Mouse (Mus musculus) CH12.LX (cell line): ENCODE measurements at regions not wholly inside any gene's neighbourhood (a gene's known extent, or its start where the extent isn't known, plus 50 kb on each side); places are given as distances from the start of the nearest gene placed in this dataset.

Source experiments
- DNase-seq: peaks from one replicate; pipeline ENCODE4 v3.0.0-alpha.2; 2013; ENCODE audit errors: extremely low read depth
- H3K27ac ChIP-seq: 2 replicates; pipeline ENCODE4 v1.5.1; 2012; ENCODE audit warnings: low read depth, mild to moderate bottlenecking, control low read depth, moderate library complexity; ENCODE audit not compliant: insufficient read depth
- H3K27me3 ChIP-seq: replicated peaks from 2 replicates; pipeline ENCODE3; 2012; ENCODE audit warnings: inconsistent platforms
- H3K36me3 ChIP-seq, 2 experiments: replicated peaks in 1 of 2; 2 replicates each; pipeline versions ENCODE3 to v1.6.1; 2012; ENCODE audit warnings: inconsistent platforms in 1 of 2, low read length in 1 of 2, mild to moderate bottlenecking in 1 of 2, mixed read lengths in 1 of 2, moderate library complexity in 1 of 2; ENCODE audit not compliant: control insufficient read depth in 1 of 2, insufficient read depth in 1 of 2
- H3K4me1 ChIP-seq, 2 experiments: 2 replicates each; pipeline ENCODE4 v1.6.1; 2012; ENCODE audit warnings: inconsistent platforms in 1 of 2, moderate library complexity in 1 of 2; ENCODE audit not compliant: insufficient read depth in 2 of 2, control insufficient read depth in 1 of 2
- H3K4me2 ChIP-seq: 2 replicates; pipeline ENCODE4 v1.6.1; 2012; ENCODE audit warnings: low read depth, mild to moderate bottlenecking, control low read depth; ENCODE audit not compliant: poor library complexity, insufficient read depth, severe bottlenecking
- H3K4me3 ChIP-seq, 3 experiments: fragments of 150-350 bp in 1 of 3; sonication (generic) in 1 of 3; replicated peaks in 1 of 3; 2 replicates each; pipeline versions ENCODE3 to v1.5.1; 2011 to 2012; ENCODE audit warnings: low read depth in 2 of 3, low read length in 2 of 3, mild to moderate bottlenecking in 2 of 3, moderate library complexity in 2 of 3, control low read depth in 1 of 3, improper control_type of control experiment in 1 of 3, inconsistent platforms in 1 of 3, mixed read lengths in 1 of 3; ENCODE audit not compliant: poor library complexity in 1 of 3
- H3K79me2 ChIP-seq: replicated peaks from 2 replicates; pipeline ENCODE4 v1.6.1; 2012; ENCODE audit warnings: mild to moderate bottlenecking, moderate library complexity; ENCODE audit not compliant: control insufficient read depth, poor library complexity, insufficient read depth, severe bottlenecking; ENCODE audit errors: extremely low read depth
- H3K9ac ChIP-seq: 2 replicates; pipeline ENCODE4 v1.6.1; 2012; ENCODE audit warnings: low read depth, mild to moderate bottlenecking, control low read depth, moderate library complexity; ENCODE audit not compliant: insufficient read depth
- H3K9me3 ChIP-seq: replicated peaks from 2 replicates; pipeline ENCODE3; 2012; ENCODE audit warnings: low read length, inconsistent platforms, mixed read lengths
- CHD1 ChIP-seq: IDR thresholded peaks from 2 replicates; pipeline ENCODE4 v1.6.1; 2012; ENCODE audit warnings: low read depth, low read length, improper control_type of control experiment, inconsistent platforms
- E2F4 ChIP-seq: IDR thresholded peaks from 2 replicates; pipeline ENCODE4 v1.6.1; 2011; ENCODE audit warnings: low read depth, low read length, improper control_type of control experiment; ENCODE audit not compliant: insufficient replicate concordance
- ELF1 ChIP-seq: IDR thresholded peaks from 2 replicates; pipeline ENCODE4 v1.6.1; 2014; ENCODE audit warnings: low read depth, mild to moderate bottlenecking, inconsistent platforms, low read length, improper control_type of control experiment
- EP300 ChIP-seq: IDR thresholded peaks from 2 replicates; pipeline ENCODE4 v1.6.1; 2011; ENCODE audit warnings: low read length, improper control_type of control experiment
- ETS1 ChIP-seq: conservative IDR thresholded peaks from 2 replicates; pipeline ENCODE4 v1.6.1; 2012; ENCODE audit warnings: low read depth, mild to moderate bottlenecking, inconsistent platforms, low read length, improper control_type of control experiment, moderate library complexity
- GABPA ChIP-seq: IDR thresholded peaks from 2 replicates; pipeline ENCODE4 v1.6.1; 2012; ENCODE audit warnings: low read depth, low read length, improper control_type of control experiment, inconsistent platforms; ENCODE audit not compliant: insufficient replicate concordance
- HCFC1 ChIP-seq: IDR thresholded peaks from 2 replicates; pipeline ENCODE4 v1.6.1; 2012; ENCODE audit warnings: low read depth, mild to moderate bottlenecking, inconsistent platforms, low read length, improper control_type of control experiment
- IRF4 ChIP-seq: IDR thresholded peaks from 2 replicates; pipeline ENCODE4 v1.6.1; 2014; ENCODE audit warnings: low read depth, mild to moderate bottlenecking, inconsistent platforms, low read length, improper control_type of control experiment
- JUN ChIP-seq: IDR thresholded peaks from 2 replicates; pipeline ENCODE4 v1.6.1; 2011; ENCODE audit warnings: low read depth, mild to moderate bottlenecking, low read length, improper control_type of control experiment, moderate library complexity; ENCODE audit not compliant: insufficient read depth
- KAT2A ChIP-seq: IDR thresholded peaks from 2 replicates; pipeline ENCODE4 v1.6.1; 2012; ENCODE audit warnings: low read length, improper control_type of control experiment, inconsistent platforms; ENCODE audit not compliant: insufficient replicate concordance
- MAFK ChIP-seq: IDR thresholded peaks from 2 replicates; pipeline ENCODE4 v1.6.1; 2011; ENCODE audit warnings: low read length, improper control_type of control experiment; ENCODE audit not compliant: insufficient replicate concordance
- MEF2A ChIP-seq: IDR thresholded peaks from 2 replicates; pipeline ENCODE4 v1.6.1; 2014; ENCODE audit warnings: low read depth, mild to moderate bottlenecking, inconsistent platforms, low read length, improper control_type of control experiment, borderline replicate concordance
- MXI1 ChIP-seq: IDR thresholded peaks from 2 replicates; pipeline ENCODE4 v1.6.1; 2011; ENCODE audit warnings: mild to moderate bottlenecking, low read depth, low read length, improper control_type of control experiment
- NELFE ChIP-seq: IDR thresholded peaks from 2 replicates; pipeline ENCODE4 v1.6.1; 2011; ENCODE audit warnings: low read depth, low read length, improper control_type of control experiment
- PAX5 ChIP-seq: IDR thresholded peaks from 2 replicates; pipeline ENCODE4 v1.6.1; 2012; ENCODE audit warnings: low read length, inconsistent platforms, mixed read lengths
- POLR2AphosphoS2 ChIP-seq: IDR thresholded peaks from 2 replicates; pipeline ENCODE4 v1.6.1; 2011; ENCODE audit warnings: low read depth, low read length, improper control_type of control experiment
- RAD21 ChIP-seq: IDR thresholded peaks from 2 replicates; pipeline ENCODE4 v1.6.1; 2011; ENCODE audit warnings: low read depth, mild to moderate bottlenecking, low read length, improper control_type of control experiment, moderate library complexity
- RCOR1 ChIP-seq: conservative IDR thresholded peaks from 2 replicates; pipeline ENCODE4 v1.6.1; 2012; ENCODE audit warnings: low read depth, mild to moderate bottlenecking, inconsistent platforms, low read length, improper control_type of control experiment
- TBP ChIP-seq: conservative IDR thresholded peaks from 2 replicates; pipeline ENCODE4 v1.6.1; 2011; ENCODE audit warnings: low read depth, low read length, improper control_type of control experiment
- UBTF ChIP-seq: IDR thresholded peaks from 2 replicates; pipeline ENCODE4 v1.6.1; 2012; ENCODE audit warnings: low read depth, mild to moderate bottlenecking, inconsistent platforms, low read length, improper control_type of control experiment, moderate library complexity
- USF1 ChIP-seq: IDR thresholded peaks from 2 replicates; pipeline ENCODE4 v1.6.1; 2014; ENCODE audit warnings: low read depth, mild to moderate bottlenecking, inconsistent platforms, low read length, improper control_type of control experiment
- USF2 ChIP-seq: conservative IDR thresholded peaks from 2 replicates; pipeline ENCODE4 v1.6.1; 2011; ENCODE audit warnings: low read depth, low read length, improper control_type of control experiment
- ZC3H11A ChIP-seq: IDR thresholded peaks from 2 replicates; pipeline ENCODE4 v1.6.1; 2012; ENCODE audit warnings: low read depth, mild to moderate bottlenecking, inconsistent platforms, low read length, improper control_type of control experiment
- ZKSCAN1 ChIP-seq: IDR thresholded peaks from 2 replicates; pipeline ENCODE4 v1.6.1; 2012; ENCODE audit warnings: low read depth, inconsistent platforms, low read length, improper control_type of control experiment, borderline replicate concordance
- ZNF384 ChIP-seq: IDR thresholded peaks from 2 replicates; pipeline ENCODE4 v1.6.1; 2012; ENCODE audit warnings: low read depth, low read length, improper control_type of control experiment, inconsistent platforms
- dilution Hi-C: fragments of 300-500 bp; cut with MboI; formaldehyde crosslinking; loops from 2 replicates; pipeline ENCODE4 v1.14.3; 2020; ENCODE audit warnings: low sequenced_read_pairs; ENCODE audit not compliant: extremely low pct_unique_long_range_greater_than_20kb, extremely low pct_ligation_motif_present
- in situ Hi-C: fragments of 300-500 bp; cut with MboI; formaldehyde crosslinking; loops from 3 replicates; pipeline ENCODE4 v1.14.3; 2019; ENCODE audit warnings: low sequenced_read_pairs, low pct_ligation_motif_present, low pct_unique_long_range_greater_than_20kb, mixed read lengths

DNA sequence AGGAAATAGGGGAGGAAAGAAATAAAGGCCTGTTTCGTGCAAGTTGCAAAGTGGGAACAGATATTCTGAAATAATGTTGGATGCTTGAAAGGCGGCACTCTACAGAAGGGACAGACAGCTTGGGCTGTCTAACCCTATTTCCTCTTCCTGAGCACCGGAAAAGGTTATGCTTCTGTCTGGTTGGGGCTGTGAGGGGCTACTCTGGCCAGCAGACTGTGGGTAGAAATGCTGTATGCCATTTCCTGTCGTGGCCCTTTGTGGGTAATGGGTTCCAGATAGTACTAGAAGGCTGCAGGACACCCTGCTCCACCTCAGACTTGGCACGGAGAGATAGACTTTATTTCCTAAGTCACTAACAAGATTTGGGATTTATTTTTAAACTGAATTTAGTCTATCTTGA, 459.3 kb downstream of the Tmtc2 start:
- H3K27me3 ChIP-seq, result no peaks in the 10 kb centered on the region
- dilution Hi-C loops, result no loop called here
- no peaks in the 10 kb centered on the region for H3K4me1 ChIP-seq
- TF ChIP-seq RCOR1, result no peak
- no peak for TF ChIP-seq RAD21
- no peak for TF ChIP-seq UBTF
- TF ChIP-seq GABPA, result no peak
- no peak for TF ChIP-seq CHD1
- no peak for TF ChIP-seq IRF4
- TF ChIP-seq MEF2A, result no peak
- TF ChIP-seq ETS1, result no peak
- TF ChIP-seq PAX5, result no peak
- TF ChIP-seq TBP, result no peak
- no peak for TF ChIP-seq E2F4
- TF ChIP-seq HCFC1, result no peak
- TF ChIP-seq ZKSCAN1, result no peak
- no peak for TF ChIP-seq USF2
- no peak for TF ChIP-seq ZNF384
- TF ChIP-seq USF1, result no peak
- no peak for TF ChIP-seq ELF1
- no peak for TF ChIP-seq JUN
- no peak for TF ChIP-seq EP300
- TF ChIP-seq POLR2AphosphoS2, result no peak
- H3K27ac ChIP-seq, result no peak overlapping the region
- H3K4me2 ChIP-seq, result no peak overlapping the region
- no peaks in the 10 kb centered on the region for H3K36me3 ChIP-seq
- peaks cover 47% of the 10 kb centered on the region for H3K9me3 ChIP-seq
- H3K9ac ChIP-seq, result no peak overlapping the region
- H3K4me3 ChIP-seq, result no peak overlapping the region
- in situ Hi-C loops, result no loop called here
- DNase-seq, result no peak
- no peaks in the 10 kb centered on the region for H3K79me2 ChIP-seq

DNA sequence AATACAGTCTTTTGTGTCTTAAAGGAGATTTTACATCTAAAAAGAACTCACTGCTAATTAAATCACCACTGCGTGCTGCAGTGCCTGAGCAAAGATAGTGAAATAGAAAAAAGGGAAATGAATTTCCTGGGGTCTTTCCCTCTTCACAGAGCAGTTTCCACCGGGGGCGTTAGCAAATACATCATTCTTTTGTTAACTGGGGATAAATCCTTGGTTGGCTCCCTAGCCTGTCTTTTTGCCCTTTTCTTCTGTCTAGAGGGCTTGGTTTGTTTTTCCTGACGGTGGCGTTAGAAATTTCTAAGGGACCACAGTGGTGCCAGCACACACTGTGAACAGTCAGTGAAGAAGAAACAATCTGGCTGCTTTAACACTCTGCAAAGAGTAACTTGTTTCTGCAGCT, 464.0 kb downstream of the Tmtc2 start:
- Histone ChIP-seq H3K36me3 (no peaks in the 10 kb centered on the region), H3K27me3 (no peaks in the 10 kb centered on the region), H3K4me3 (no peak overlapping the region), H3K9ac (no peak overlapping the region), H3K4me2 (no peak overlapping the region), H3K4me1 (no peaks in the 10 kb centered on the region), H3K79me2 (no peaks in the 10 kb centered on the region), H3K27ac (no peak overlapping the region), H3K9me3 (peaks cover 24% of the 10 kb centered on the region)
- in situ Hi-C loops, result no loop called here
- dilution Hi-C loops, result no loop called here
- no peak for TF ChIP-seq ELF1
- TF ChIP-seq IRF4, result no peak
- TF ChIP-seq USF1, result no peak
- TF ChIP-seq ETS1, result no peak
- no peak for TF ChIP-seq RAD21
- no peak for TF ChIP-seq MAFK
- no peak for TF ChIP-seq MXI1
- TF ChIP-seq ZC3H11A, result no peak
- TF ChIP-seq PAX5, result no peak
- no peak for TF ChIP-seq EP300
- TF ChIP-seq NELFE, result no peak
- no peak for TF ChIP-seq UBTF
- TF ChIP-seq KAT2A, result no peak
- no peak for DNase-seq
